10 mouse cellular contexts compared by ENCODE assay signal in the genomic region with DNA sequence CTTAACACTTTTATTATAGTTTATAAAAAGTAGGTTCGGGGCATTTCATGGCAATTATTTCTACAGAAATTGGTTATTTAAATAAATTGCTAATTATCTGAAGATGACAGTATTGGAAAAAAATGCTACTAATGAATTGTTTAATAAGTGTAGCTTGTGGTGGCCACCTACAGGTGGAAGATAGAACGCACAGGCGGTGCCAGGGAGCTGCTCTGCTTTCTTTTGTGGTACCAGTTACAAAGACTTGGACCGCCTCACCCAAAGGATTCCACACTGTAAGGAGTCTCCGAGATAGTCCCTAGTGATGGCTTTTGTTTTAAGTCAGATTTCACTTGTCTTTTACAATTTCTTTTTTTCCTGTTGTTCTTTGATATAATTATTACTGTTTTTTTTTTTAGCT.
DNase-seq lines count a peak whose midpoint lies in the region; ATAC-seq lines count a peak whose summit lies in the region.
"Had no signal": no experiment of that assay in that cellular context is flagged by ENCODE, and none has a peak within 500 bp of the region (broad histone marks: within the 10 kb centered on the region; RNA-seq: fewer than 3 reads in every experiment).

No protein-coding gene starts in this region.

- no peaks in the 10 kb centered on the region for H3K9me3 ChIP-seq in forebrain, embryonic 11.5 days (ENCODE audit: control insufficient read depth, low read length)
- H3K9me3 ChIP-seq in forebrain, embryonic 13.5 days (replicated peaks): no peaks in the 10 kb centered on the region
- no peaks in the 10 kb centered on the region for H3K9me3 ChIP-seq in embryonic facial prominence, embryonic 10.5 days
- H3K9me3 ChIP-seq: embryonic facial prominence, embryonic 12.5 days; heart, embryonic 13.5 days had no signal

- H3K36me3 ChIP-seq in forebrain, embryonic 11.5 days (ENCODE audit: control insufficient read depth, insufficient read depth, low read length): no peaks in the 10 kb centered on the region
- H3K36me3 ChIP-seq in forebrain, embryonic 13.5 days (ENCODE audit: poor library complexity, severe bottlenecking): no peaks in the 10 kb centered on the region
- no peaks in the 10 kb centered on the region for H3K36me3 ChIP-seq in embryonic facial prominence, embryonic 10.5 days (replicated peaks)
- H3K36me3 ChIP-seq: embryonic facial prominence, embryonic 12.5 days; heart, embryonic 13.5 days had no signal

- peak; percentile 55 for DNase-seq in forebrain, embryonic 11.5 days (ENCODE audit: low spot score)
- DNase-seq in lung, postnatal 14 days: peak; percentile 5
- no peak for DNase-seq in lung, postnatal 4 days
- DNase-seq in embryonic facial prominence, embryonic 10.5 days (ENCODE audit: low spot score): peak; percentile 20
- peak; percentile 50 to 56 for DNase-seq in right cerebral cortex, adult 2 months (ENCODE audit: low spot score in 2 of 2)
- DNase-seq in spleen, adult 18-20 months: no peak
- no peak for DNase-seq in T-cell, adult 2 months (ENCODE audit: low spot score)

- WGBS in forebrain, embryonic 11.5 days: 42% methylated on average over 5 of the region's 5 CpGs
- WGBS in forebrain, embryonic 13.5 days: 28% methylated on average over 5 of the region's 5 CpGs
- WGBS in embryonic facial prominence, embryonic 10.5 days: 55% methylated on average over 5 of the region's 5 CpGs

- H3K27ac ChIP-seq in forebrain, embryonic 11.5 days (ENCODE audit: low read depth, low read length): no peak overlapping the region
- H3K27ac ChIP-seq in forebrain, embryonic 13.5 days: no peak overlapping the region
- H3K27ac ChIP-seq in embryonic facial prominence, embryonic 10.5 days (replicated peaks): no peak overlapping the region
- H3K27ac ChIP-seq: embryonic facial prominence, embryonic 12.5 days; heart, embryonic 13.5 days had no signal

- no peak overlapping the region for H3K4me2 ChIP-seq in forebrain, embryonic 11.5 days (ENCODE audit: low read depth, low read length, severe bottlenecking)
- H3K4me2 ChIP-seq in forebrain, embryonic 13.5 days: no peak overlapping the region
- H3K4me2 ChIP-seq: embryonic facial prominence, embryonic 12.5 days; heart, embryonic 13.5 days had no signal

- H3K4me3 ChIP-seq in forebrain, embryonic 11.5 days (ENCODE audit: low read depth, low read length): no peak overlapping the region
- H3K4me3 ChIP-seq in forebrain, embryonic 13.5 days: no peak overlapping the region
- H3K4me3 ChIP-seq in embryonic facial prominence, embryonic 10.5 days: no peak overlapping the region
- H3K4me3 ChIP-seq: embryonic facial prominence, embryonic 12.5 days; heart, embryonic 13.5 days had no signal

- peak; percentile 76; the same call in 1 of the 2 replicates for ATAC-seq in forebrain, embryonic 11.5 days (replicated peaks; ENCODE audit: low FRiP score)
- ATAC-seq in forebrain, embryonic 13.5 days: no peak

- H3K27me3 ChIP-seq in forebrain, embryonic 11.5 days (ENCODE audit: control insufficient read depth, insufficient read depth, low read length): no peaks in the 10 kb centered on the region
- H3K27me3 ChIP-seq in forebrain, embryonic 13.5 days: no peaks in the 10 kb centered on the region
- no peaks in the 10 kb centered on the region for H3K27me3 ChIP-seq in embryonic facial prominence, embryonic 10.5 days (replicated peaks; ENCODE audit: low read depth, poor library complexity, severe bottlenecking)
- H3K27me3 ChIP-seq: embryonic facial prominence, embryonic 12.5 days; heart, embryonic 13.5 days had no signal

- H3K4me1 ChIP-seq in forebrain, embryonic 11.5 days (replicated peaks; ENCODE audit: control insufficient read depth, insufficient read depth, low read length): no peaks in the 10 kb centered on the region
- H3K4me1 ChIP-seq in forebrain, embryonic 13.5 days: no peaks in the 10 kb centered on the region
- H3K4me1 ChIP-seq in embryonic facial prominence, embryonic 10.5 days: no peaks in the 10 kb centered on the region

- H3K9ac ChIP-seq in forebrain, embryonic 11.5 days (ENCODE audit: low read length): no peak overlapping the region
- H3K9ac ChIP-seq in forebrain, embryonic 13.5 days: no peak overlapping the region
- H3K9ac ChIP-seq: embryonic facial prominence, embryonic 12.5 days; heart, embryonic 13.5 days had no signal

Comparison
In these comparisons a context has a peak if more than half of its experiments do, and no peak if none do; other contexts are left out.
1. DNase-seq: peak in forebrain, embryonic 11.5 days (single experiment), lung, postnatal 14 days (single experiment), embryonic facial prominence, embryonic 10.5 days (single experiment) and right cerebral cortex, adult 2 months (2 of 2); none in lung, postnatal 4 days (0 of 2), spleen, adult 18-20 months (0 of 2) and T-cell, adult 2 months (single experiment).